Mouse (Mus musculus) MEL (cell line): ENCODE results near the gene Cnpy3. TPM values are rescaled to one million over a fixed set of nuclear protein-coding genes. Genes with fewer than 3 reads are reported as not detected.

ENCODE experiments used
- DNase-seq: peaks from one replicate; pipeline ENCODE4 v3.0.0; 2011; ENCODE audit warnings: low read depth, low spot score
- H3K27ac ChIP-seq: 2 replicates; pipeline ENCODE4 v1.5.1; 2012; ENCODE audit warnings: low read depth, mild to moderate bottlenecking, control low read depth, low read length, moderate library complexity; ENCODE audit not compliant: control insufficient read depth
- H3K27me3 ChIP-seq, 2 experiments: fragments of 150-350 bp in 1 of 2; sonication (generic) in 1 of 2; 2 replicates each; pipeline ENCODE4 v1.6.1; 2012; ENCODE audit warnings: low read length in 2 of 2, mild to moderate bottlenecking in 2 of 2, improper control_type of control experiment in 1 of 2, moderate library complexity in 1 of 2; ENCODE audit not compliant: insufficient read depth in 2 of 2, control insufficient read depth in 1 of 2
- H3K36me3 ChIP-seq, 2 experiments: 2 replicates each; pipeline ENCODE4 v1.6.1; 2012 to 2014; ENCODE audit warnings: low read length in 2 of 2, improper control_type of control experiment in 1 of 2, inconsistent platforms in 1 of 2, mild to moderate bottlenecking in 1 of 2; ENCODE audit not compliant: insufficient read depth in 2 of 2, control insufficient read depth in 1 of 2
- H3K4me1 ChIP-seq, 2 experiments: fragments of 150-350 bp in 1 of 2; sonication (generic) in 1 of 2; 2 replicates each; pipeline ENCODE4 v1.6.1; 2012; ENCODE audit warnings: low read length in 2 of 2, improper control_type of control experiment in 1 of 2, mild to moderate bottlenecking in 1 of 2; ENCODE audit not compliant: insufficient read depth in 2 of 2, control insufficient read depth in 1 of 2
- H3K4me3 ChIP-seq, 2 experiments: fragments of 150-350 bp in 1 of 2; sonication (generic) in 1 of 2; 2 replicates each; pipeline ENCODE4 v1.5.1; 2012; ENCODE audit warnings: low read depth in 2 of 2, low read length in 2 of 2, mild to moderate bottlenecking in 2 of 2, moderate library complexity in 2 of 2, control low read depth in 1 of 2, improper control_type of control experiment in 1 of 2; ENCODE audit not compliant: control insufficient read depth in 1 of 2, insufficient read depth in 1 of 2
- H3K79me2 ChIP-seq: 2 replicates; pipeline ENCODE4 v1.6.1; 2012; ENCODE audit warnings: mild to moderate bottlenecking, low read length, moderate library complexity; ENCODE audit not compliant: control insufficient read depth, poor library complexity, insufficient read depth
- H3K9ac ChIP-seq: 2 replicates; pipeline ENCODE4 v1.6.1; 2012; ENCODE audit warnings: low read depth, mild to moderate bottlenecking, control low read depth, low read length, moderate library complexity; ENCODE audit not compliant: control insufficient read depth, poor library complexity, severe bottlenecking
- H3K9me3 ChIP-seq: fragments of 150-350 bp; sonication (generic); replicated peaks from 2 replicates; pipeline ENCODE4 v1.6.1; 2012; ENCODE audit warnings: mild to moderate bottlenecking, low read length, improper control_type of control experiment, moderate library complexity; ENCODE audit not compliant: insufficient read depth
- BHLHE40 ChIP-seq: IDR thresholded peaks from 2 replicates; pipeline ENCODE4 v1.6.1; 2012; ENCODE audit warnings: low read depth, mild to moderate bottlenecking, inconsistent platforms, low read length, improper control_type of control experiment, borderline replicate concordance
- CHD1 ChIP-seq: IDR thresholded peaks from 2 replicates; pipeline ENCODE4 v1.6.1; 2012; ENCODE audit warnings: low read depth, mild to moderate bottlenecking, inconsistent platforms, low read length, improper control_type of control experiment
- CTCF ChIP-seq, 3 experiments: IDR thresholded peaks in 2 of 3; conservative IDR thresholded peaks in 1 of 3; 2 replicates each; pipeline ENCODE4 v1.5.1; 2011 to 2012; ENCODE audit warnings: low read length in 3 of 3, low read depth in 2 of 3, mild to moderate bottlenecking in 2 of 3, improper control_type of control experiment in 1 of 3, inconsistent platforms in 1 of 3, mixed read lengths in 1 of 3, moderate library complexity in 1 of 3; ENCODE audit not compliant: control insufficient read depth in 1 of 3, insufficient read depth in 1 of 3, poor library complexity in 1 of 3, severe bottlenecking in 1 of 3
- E2F4 ChIP-seq: IDR thresholded peaks from 2 replicates; pipeline ENCODE4 v1.6.1; 2011; ENCODE audit warnings: low read depth, low read length, improper control_type of control experiment, borderline replicate concordance
- ETS1 ChIP-seq: IDR thresholded peaks from 2 replicates; pipeline ENCODE4 v1.6.1; 2012; ENCODE audit warnings: low read depth, mild to moderate bottlenecking, inconsistent platforms, low read length, improper control_type of control experiment, moderate library complexity
- GABPA ChIP-seq: IDR thresholded peaks from 2 replicates; pipeline ENCODE4 v1.6.1; 2012; ENCODE audit warnings: low read depth, mild to moderate bottlenecking, inconsistent platforms, low read length, improper control_type of control experiment, moderate library complexity
- GATA1 ChIP-seq: IDR thresholded peaks from 2 replicates; pipeline ENCODE4 v1.6.1; 2011; ENCODE audit warnings: low read depth, low read length, improper control_type of control experiment
- HCFC1 ChIP-seq: IDR thresholded peaks from 2 replicates; pipeline ENCODE4 v1.6.1; 2012; ENCODE audit warnings: low read depth, mild to moderate bottlenecking, inconsistent platforms, low read length, improper control_type of control experiment, moderate library complexity
- KAT2A ChIP-seq: conservative IDR thresholded peaks from 2 replicates; pipeline ENCODE4 v1.6.1; 2012; ENCODE audit warnings: low read depth, low read length, improper control_type of control experiment, inconsistent platforms
- MAX ChIP-seq: IDR thresholded peaks from 2 replicates; pipeline ENCODE4 v1.6.1; 2011; ENCODE audit warnings: low read length, improper control_type of control experiment
- MAZ ChIP-seq: IDR thresholded peaks from 2 replicates; pipeline ENCODE4 v1.6.1; 2012; ENCODE audit warnings: low read depth, mild to moderate bottlenecking, inconsistent platforms, low read length, improper control_type of control experiment
- MEF2A ChIP-seq: IDR thresholded peaks from 2 replicates; pipeline ENCODE4 v1.6.1; 2014; ENCODE audit warnings: low read depth, mild to moderate bottlenecking, inconsistent platforms, low read length, improper control_type of control experiment; ENCODE audit not compliant: poor library complexity, insufficient replicate concordance, severe bottlenecking; ENCODE audit errors: extremely low read depth
- MXI1 ChIP-seq: IDR thresholded peaks from 2 replicates; pipeline ENCODE4 v1.6.1; 2011; ENCODE audit warnings: mild to moderate bottlenecking, low read depth, low read length, improper control_type of control experiment
- MYB ChIP-seq: IDR thresholded peaks from 2 replicates; pipeline ENCODE4 v1.6.1; 2011; ENCODE audit warnings: mild to moderate bottlenecking, low read depth, low read length, improper control_type of control experiment
- POLR2A ChIP-seq, 2 experiments: IDR thresholded peaks; 2 replicates each; pipeline ENCODE4 v1.6.1; 2011 to 2012; ENCODE audit warnings: low read length in 2 of 2, mild to moderate bottlenecking in 2 of 2, control low read depth in 1 of 2, improper control_type of control experiment in 1 of 2, low read depth in 1 of 2, moderate library complexity in 1 of 2; ENCODE audit not compliant: control insufficient read depth in 1 of 2, insufficient read depth in 1 of 2, poor library complexity in 1 of 2
- POLR2AphosphoS5 ChIP-seq: IDR thresholded peaks from 2 replicates; pipeline ENCODE4 v1.6.1; 2012; ENCODE audit warnings: low read depth, borderline replicate concordance, mild to moderate bottlenecking, inconsistent platforms, low read length, moderate library complexity, mixed read lengths
- RAD21 ChIP-seq: IDR thresholded peaks from 2 replicates; pipeline ENCODE4 v1.6.1; 2011; ENCODE audit warnings: mild to moderate bottlenecking, low read depth, low read length, improper control_type of control experiment
- RCOR1 ChIP-seq: IDR thresholded peaks from 2 replicates; pipeline ENCODE4 v1.6.1; 2012; ENCODE audit warnings: low read depth, mild to moderate bottlenecking, inconsistent platforms, low read length, improper control_type of control experiment
- SIN3A ChIP-seq: IDR thresholded peaks from 2 replicates; pipeline ENCODE4 v1.6.1; 2012; ENCODE audit warnings: low read length, improper control_type of control experiment, inconsistent platforms
- SMC3 ChIP-seq: IDR thresholded peaks from 2 replicates; pipeline ENCODE4 v1.6.1; 2011; ENCODE audit warnings: low read depth, low read length, improper control_type of control experiment
- TAL1 ChIP-seq: IDR thresholded peaks from 2 replicates; pipeline ENCODE4 v1.6.1; 2012; ENCODE audit warnings: mild to moderate bottlenecking, inconsistent platforms, low read length, moderate library complexity, mixed read lengths
- TBP ChIP-seq: IDR thresholded peaks from 2 replicates; pipeline ENCODE4 v1.8.0; 2011; ENCODE audit warnings: low read depth, low read length, improper control_type of control experiment
- TCF12 ChIP-seq: IDR thresholded peaks from 2 replicates; pipeline ENCODE4 v1.6.1; 2014; ENCODE audit warnings: low read depth, mild to moderate bottlenecking, inconsistent platforms, low read length, improper control_type of control experiment, moderate library complexity
- UBTF ChIP-seq: IDR thresholded peaks from 2 replicates; pipeline ENCODE4 v1.6.1; 2012; ENCODE audit warnings: low read depth, mild to moderate bottlenecking, inconsistent platforms, low read length, improper control_type of control experiment, moderate library complexity, borderline replicate concordance; ENCODE audit not compliant: insufficient read depth
- USF2 ChIP-seq, 2 experiments: IDR thresholded peaks; 2 replicates each; pipeline ENCODE4 v1.6.1; 2011 to 2012; ENCODE audit warnings: improper control_type of control experiment in 2 of 2, low read length in 2 of 2, borderline replicate concordance in 1 of 2, inconsistent platforms in 1 of 2, low read depth in 1 of 2, mild to moderate bottlenecking in 1 of 2; ENCODE audit not compliant: insufficient read depth in 1 of 2
- ZC3H11A ChIP-seq: IDR thresholded peaks from 2 replicates; pipeline ENCODE4 v1.6.1; 2012; ENCODE audit warnings: low read depth, mild to moderate bottlenecking, inconsistent platforms, low read length, improper control_type of control experiment
- ZMIZ1 ChIP-seq: IDR thresholded peaks from 2 replicates; pipeline ENCODE4 v1.6.1; 2012; ENCODE audit warnings: low read depth, mild to moderate bottlenecking, inconsistent platforms, low read length, improper control_type of control experiment, moderate library complexity
- ZNF384 ChIP-seq: IDR thresholded peaks from 2 replicates; pipeline ENCODE4 v1.6.1; 2012; ENCODE audit warnings: low read depth, mild to moderate bottlenecking, inconsistent platforms, low read length, improper control_type of control experiment
- polyA plus RNA-seq, 2 experiments: library from polyadenylated mRNA; stranded (reverse) in 1 of 2; unstranded in 1 of 2; fragments of >175 nt in 1 of 2; fragments of >200 nt in 1 of 2; gene quantifications; 2 replicates each; pipeline versions ENCODE4 v1.2.1 to v1.2.4; 2012; ENCODE audit warnings: low replicate concordance in 2 of 2, low read depth in 1 of 2; ENCODE audit not compliant: insufficient read length in 2 of 2, insufficient read depth in 1 of 2, missing spikeins in 1 of 2
- total RNA-seq: library from RNA; depleted of rRNA; stranded (reverse); fragments of 300-350 nt; gene quantifications from 2 replicates; pipeline ENCODE4 v1.2.3, GENCODE M21; 2012

Gene Cnpy3
- total and polyA plus RNA-seq, 3 experiments, result 61.4 to 90.2 TPM; not detected in 1

GRCm38 (mm10) chr17:46783222-46783565, 31.2 kb upstream of the Cnpy3 start:
- no peaks in the 10 kb centered on the region for H3K27me3 ChIP-seq
- H3K4me3 ChIP-seq, result peak overlapping the region; percentile 69 to 75
- H3K79me2 ChIP-seq, result peaks cover 18% of the 10 kb centered on the region
- peak; percentile 86; the same call in 1 of the 2 replicates for TF ChIP-seq ZC3H11A
- TF ChIP-seq MYB, result no peak
- peak overlapping the region; percentile 56 for H3K27ac ChIP-seq
- H3K9me3 ChIP-seq, result no peaks in the 10 kb centered on the region
- peaks cover 7 to 14% of the 10 kb centered on the region in 2 experiments for H3K36me3 ChIP-seq
- peaks cover 2 to 13% of the 10 kb centered on the region in 2 experiments for H3K4me1 ChIP-seq
- H3K9ac ChIP-seq, result peak overlapping the region; percentile 53
- no peak for DNase-seq

- peak; percentile 96 for DNase-seq
- Histone ChIP-seq H3K79me2 (peaks cover 18% of the 10 kb centered on the region), H3K36me3 (peaks cover 7 to 14% of the 10 kb centered on the region in 2 experiments), H3K4me3 (peak within 1 kb of the TSS; percentile 69 to 75), H3K27ac (peak within 1 kb of the TSS; percentile 77), H3K27me3 (no peaks in the 10 kb centered on the region), H3K4me1 (peaks cover 2 to 13% of the 10 kb centered on the region in 2 experiments), H3K9me3 (no peaks in the 10 kb centered on the region), H3K9ac (peak within 1 kb of the TSS; percentile 88)
- TF ChIP-seq MXI1 (0 out of 2 replicates have a peak, but pooled peaks have one; percentile 81), E2F4 (no peak), RAD21 (peak; percentile 80), MAX (peak; percentile 73), ZC3H11A (no peak; the same call in 1 of the 2 replicates), POLR2AphosphoS5 (peak; percentile 72; the same call in 1 of the 2 replicates), MYB (no peak), SMC3 (peak; percentile 94), POLR2A (IDR thresholded peaks at IDR 0.05; ENCODE audit: control insufficient read depth in 1 of 2, insufficient read depth in 1 of 2, low read depth in 1 of 2, low read length in 2 of 2, poor library complexity in 1 of 2) (peak; percentile 78 to 98), SIN3A (peak; percentile 82), GABPA (peak; percentile 48; the same call in 1 of the 2 replicates), CTCF (IDR thresholded peaks at IDR 0.05 in 2 of 3, conservative IDR thresholded peaks at IDR 0.05 in 1 of 3; ENCODE audit: control insufficient read depth in 1 of 3, insufficient read depth in 1 of 3, low read depth in 2 of 3, low read length in 3 of 3, poor library complexity in 1 of 3, severe bottlenecking in 1 of 3) (peak; percentile 73 to 87 (median 77)), CHD1 (0 out of 2 replicates have a peak, but pooled peaks have one; percentile 64), BHLHE40 (no peak), MAZ (peak; percentile 6; the same call in 1 of the 2 replicates), ETS1 (0 out of 2 replicates have a peak, but pooled peaks have one; percentile 22), TCF12 (peak; percentile 93), HCFC1 (peak; percentile 92), USF2 (IDR thresholded peaks at IDR 0.05; ENCODE audit: borderline replicate concordance in 1 of 2, insufficient read depth in 1 of 2, low read depth in 1 of 2, low read length in 2 of 2) (no peak), KAT2A (peak; percentile 67), ZMIZ1 (peak; percentile 67), RCOR1 (0 out of 2 replicates have a peak, but pooled peaks have one; percentile 43), GATA1 (0 out of 2 replicates have a peak, but pooled peaks have one; percentile 2), MEF2A (no peak), TBP (peak; percentile 97), UBTF (no peak), ZNF384 (peak; percentile 54; the same call in 1 of the 2 replicates), TAL1 (no peak)
Measured at GRCm38 (mm10) chr17:46782341-46783221, 30.6 kb upstream of the Cnpy3 start, which contains the start of gene Rpl7l1. Rpl7l1 (minus strand) TSS chr17:46782672.
